Mouse (Mus musculus) forebrain, embryonic 11.5 days (tissue): ENCODE results near the gene Tnfaip8l1. TPM values are rescaled to one million over a fixed set of nuclear protein-coding genes. Genes with fewer than 3 reads are reported as not detected.

Source experiments
- ATAC-seq: fragments of 200-750 bp; cut with Nextera tagmentation; replicated peaks from 2 replicates; pipeline ENCODE4 v1.8.0; 2017; ENCODE audit warnings: moderate TSS enrichment; ENCODE audit not compliant: low FRiP score
- DNase-seq: peaks from one replicate; pipeline ENCODE4 v3.0.0-alpha.2; 2017; ENCODE audit warnings: low spot score
- H3K27ac ChIP-seq: fragments of 300-500 bp; sonication (generic); 2 replicates; pipeline ENCODE4 v1.5.1; 2014; ENCODE audit warnings: low read depth, low read length
- H3K27me3 ChIP-seq: fragments of 300-500 bp; sonication (generic); 2 replicates; pipeline ENCODE4 v1.6.1; 2014; ENCODE audit warnings: mild to moderate bottlenecking, low read length, mixed read lengths; ENCODE audit not compliant: control insufficient read depth, insufficient read depth
- H3K36me3 ChIP-seq: fragments of 300-500 bp; sonication (generic); 2 replicates; pipeline ENCODE4 v1.6.1; 2014; ENCODE audit warnings: mild to moderate bottlenecking, low read length, moderate library complexity, mixed read lengths; ENCODE audit not compliant: control insufficient read depth, insufficient read depth
- H3K4me1 ChIP-seq: fragments of 300-500 bp; sonication (generic); replicated peaks from 2 replicates; pipeline ENCODE4 v1.6.1; 2014; ENCODE audit warnings: low read length, mixed read lengths; ENCODE audit not compliant: control insufficient read depth, insufficient read depth
- H3K4me2 ChIP-seq: fragments of 300-500 bp; sonication (generic); 2 replicates; pipeline ENCODE4 v1.6.1; 2014; ENCODE audit warnings: low read depth, mild to moderate bottlenecking, low read length, moderate library complexity, mixed read lengths; ENCODE audit not compliant: severe bottlenecking
- H3K4me3 ChIP-seq: fragments of 300-500 bp; sonication (generic); 2 replicates; pipeline ENCODE4 v1.5.1; 2014; ENCODE audit warnings: low read depth, low read length
- H3K9ac ChIP-seq: fragments of 300-500 bp; sonication (generic); 2 replicates; pipeline ENCODE4 v1.6.1; 2014; ENCODE audit warnings: low read length
- H3K9me3 ChIP-seq: fragments of 300-500 bp; sonication (generic); 2 replicates; pipeline ENCODE4 v1.6.1; 2016; ENCODE audit warnings: low read length, mixed read lengths; ENCODE audit not compliant: control insufficient read depth
- WGBS: fragments of 180-500 bp; shearing (Covaris S2); extraction: QIAGEN DNeasy Blood & Tissue Kit; methylation state at CpG from one replicate; pipeline ENCODE4 v1.1.7; 2014; 5-methylcytosine and 5-hydroxymethylcytosine counted together
- polyA plus RNA-seq: library from polyadenylated mRNA; unstranded; fragments of >200 nt; fragmentation: Nextera tagmentation; extraction: Ambion mirVana; gene quantifications from 2 replicates; pipeline ENCODE4 v1.2.1, GENCODE M21; 2014

Gene Tnfaip8l1
- polyA plus RNA-seq, 1 experiment from 2014 or later: 7.7 TPM

GRCm38 (mm10) chr17:56200586-56200985 lies 38.3 kb downstream of the Tnfaip8l1 start:
- Histone ChIP-seq H3K9ac (no peak overlapping the region), H3K9me3 (no peaks in the 10 kb centered on the region; the same call in 1 of the 2 replicates), H3K4me3 (no peak overlapping the region), H3K4me1 (no peaks in the 10 kb centered on the region), H3K27ac (no peak overlapping the region), H3K4me2 (no peak overlapping the region), H3K36me3 (peaks cover 23% of the 10 kb centered on the region), H3K27me3 (no peaks in the 10 kb centered on the region)
- DNase-seq (no peak), ATAC-seq (no peak)
- 84% methylated on average over 9 of the region's 9 CpGs for WGBS

DNA sequence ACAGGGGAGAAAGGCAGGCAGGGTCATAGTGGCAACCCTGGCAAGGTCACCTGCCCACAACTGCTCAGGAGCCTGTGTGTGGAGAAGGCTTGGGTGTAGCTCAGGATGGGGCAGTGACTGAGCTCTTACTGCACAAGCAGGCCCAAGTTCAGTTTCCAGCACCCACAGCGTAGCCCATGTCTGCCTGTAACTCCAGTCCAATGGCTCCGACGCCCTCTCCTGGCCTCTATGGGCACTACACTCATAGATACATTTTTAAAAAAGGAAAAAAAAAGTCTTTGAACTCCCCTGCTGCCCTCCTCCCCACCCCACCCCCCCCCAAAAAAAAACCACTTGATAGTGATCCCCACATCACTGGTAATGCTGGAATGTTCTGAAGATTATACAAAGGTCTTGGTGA lies 39.4 kb downstream of the Tnfaip8l1 start:
- no peak overlapping the region for H3K9ac ChIP-seq
- WGBS: 75% methylated on average over 3 of the region's 3 CpGs

GRCm38 (mm10) chr17:56202476-56202875 lies 40.2 kb downstream of the Tnfaip8l1 start:
- Histone ChIP-seq H3K4me2 (no peak overlapping the region), H3K4me1 (no peaks in the 10 kb centered on the region), H3K4me3 (no peak overlapping the region), H3K9ac (no peak overlapping the region), H3K27ac (no peak overlapping the region), H3K27me3 (no peaks in the 10 kb centered on the region), H3K9me3 (no peaks in the 10 kb centered on the region), H3K36me3 (peaks cover 21% of the 10 kb centered on the region)
- ATAC-seq: no peak
- no peak for DNase-seq
- WGBS: 93% methylated on average over 8 of the region's 8 CpGs

More for the DNA sequence above, 39.4 kb downstream of the Tnfaip8l1 start:
- Histone ChIP-seq H3K27ac (no peak overlapping the region), H3K27me3 (no peaks in the 10 kb centered on the region), H3K36me3 (peaks cover 27% of the 10 kb centered on the region), H3K4me2 (no peak overlapping the region), H3K4me1 (no peaks in the 10 kb centered on the region), H3K4me3 (no peak overlapping the region), H3K9me3 (no peaks in the 10 kb centered on the region; the same call in 1 of the 2 replicates)
- ATAC-seq: no peak
- no peak for DNase-seq

GRCm38 (mm10) chr17:56203729-56204128 lies 41.5 kb downstream of the Tnfaip8l1 start:
- Histone ChIP-seq H3K36me3 (peaks cover 19% of the 10 kb centered on the region), H3K4me3 (no peak overlapping the region), H3K9ac (no peak overlapping the region), H3K27ac (no peak overlapping the region), H3K4me2 (no peak overlapping the region), H3K9me3 (no peaks in the 10 kb centered on the region), H3K27me3 (no peaks in the 10 kb centered on the region), H3K4me1 (no peaks in the 10 kb centered on the region)
- WGBS: 64% methylated on average over 3 of the region's 3 CpGs
- ATAC-seq (no peak), DNase-seq (no peak)

DNA sequence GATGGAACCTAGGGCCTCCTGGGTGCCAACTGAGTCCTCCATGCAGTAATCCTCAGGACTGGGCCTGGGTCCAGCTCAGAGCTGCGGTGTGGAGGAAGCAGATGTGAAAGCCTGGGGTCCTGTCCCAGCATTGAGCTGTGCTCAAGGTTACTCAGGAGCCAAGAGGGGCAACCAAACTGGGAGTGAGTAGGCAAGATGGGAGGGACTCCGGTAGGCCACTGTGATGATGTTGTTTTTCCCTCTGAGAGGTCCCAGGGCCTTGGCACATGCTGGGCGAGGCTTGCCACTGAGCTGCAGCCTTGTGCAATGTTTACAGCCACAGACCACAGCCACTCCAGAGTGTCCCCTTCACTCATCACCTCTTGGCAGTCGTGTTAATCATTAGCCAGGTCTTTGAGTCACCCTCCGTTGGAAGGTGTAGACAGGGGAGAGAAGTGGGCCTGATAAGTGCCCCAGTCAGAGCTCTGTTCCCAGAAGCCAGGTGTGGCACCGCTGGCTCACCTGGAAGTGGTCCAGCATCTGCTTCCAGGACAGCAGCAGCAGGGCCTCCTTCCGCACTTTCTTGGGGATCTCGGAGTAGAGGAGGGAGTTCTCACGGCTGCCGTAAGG lies 44.1 kb downstream of the Tnfaip8l1 start:
- Histone ChIP-seq H3K9me3 (no peaks in the 10 kb centered on the region), H3K4me1 (no peaks in the 10 kb centered on the region), H3K9ac (no peak overlapping the region), H3K27me3 (no peaks in the 10 kb centered on the region), H3K4me3 (no peak overlapping the region), H3K36me3 (peaks cover 26% of the 10 kb centered on the region), H3K27ac (no peak overlapping the region), H3K4me2 (no peak overlapping the region)
- 90% methylated on average over 10 of the region's 10 CpGs for WGBS
- ATAC-seq: no peak
- DNase-seq: no peak

- Histone ChIP-seq H3K27me3 (no peaks in the 10 kb centered on the region), H3K36me3 (peaks cover 26% of the 10 kb centered on the region), H3K4me3 (no peak overlapping the region), H3K4me2 (no peak overlapping the region), H3K27ac (no peak overlapping the region), H3K9me3 (no peaks in the 10 kb centered on the region), H3K4me1 (no peaks in the 10 kb centered on the region), H3K9ac (no peak overlapping the region)
- DNase-seq: no peak
- 92% methylated on average over 6 of the region's 6 CpGs for WGBS
- ATAC-seq: no peak
Measured at GRCm38 (mm10) chr17:56206986-56207674, 44.9 kb downstream of the Tnfaip8l1 start.

DNA sequence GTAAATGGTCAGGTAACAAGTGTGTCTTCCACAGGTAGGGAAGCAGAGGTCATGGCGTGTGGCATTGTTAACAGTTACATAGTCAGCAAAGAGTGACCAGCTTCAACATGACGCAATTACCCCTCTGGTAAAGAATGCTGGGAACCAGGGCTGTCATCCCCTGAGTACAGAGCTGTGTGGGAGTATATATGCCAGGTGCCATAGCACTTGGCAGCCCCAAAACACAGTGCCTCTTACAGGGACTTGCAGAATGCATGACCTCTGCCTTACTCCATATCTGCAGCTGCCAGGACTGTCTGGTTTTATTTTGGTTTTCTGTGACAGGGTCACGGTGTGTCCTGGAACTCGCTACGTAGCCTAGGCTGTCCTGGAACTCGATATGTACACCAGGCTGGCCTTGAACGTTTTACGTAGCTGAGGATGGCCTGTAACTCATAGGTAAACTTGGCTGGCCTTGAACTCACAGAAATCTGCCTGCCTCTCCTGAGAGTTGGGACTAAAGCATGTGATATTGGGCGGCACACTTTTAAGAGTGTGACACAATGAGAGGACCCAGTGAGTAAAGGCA lies 45.8 kb downstream of the Tnfaip8l1 start:
- Histone ChIP-seq H3K4me2 (no peak overlapping the region), H3K4me3 (no peak overlapping the region), H3K27ac (no peak overlapping the region), H3K9me3 (no peaks in the 10 kb centered on the region), H3K27me3 (no peaks in the 10 kb centered on the region), H3K9ac (no peak overlapping the region), H3K36me3 (peaks cover 19% of the 10 kb centered on the region), H3K4me1 (no peaks in the 10 kb centered on the region)
- ATAC-seq (no peak), DNase-seq (no peak)
- WGBS: 92% methylated on average over 9 of the region's 9 CpGs

DNA sequence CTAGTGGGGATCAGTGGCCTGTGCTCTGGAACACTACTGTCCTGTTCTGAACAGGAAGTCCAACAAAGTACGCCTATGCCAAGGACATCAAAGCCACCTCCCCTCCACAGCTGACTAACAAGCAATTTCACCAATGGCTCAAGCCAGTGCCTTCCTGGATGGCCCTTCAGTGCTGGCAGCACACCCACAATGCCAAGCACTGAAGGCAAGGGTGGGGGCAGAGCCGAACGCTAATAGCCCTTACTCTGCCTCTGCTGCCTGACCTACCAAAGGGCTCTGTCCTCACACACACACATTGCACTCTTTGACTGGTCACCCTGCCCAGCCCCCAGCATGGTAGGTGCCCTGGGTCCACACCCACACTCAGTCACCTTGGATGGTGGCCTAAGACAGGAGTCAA lies 46.5 kb downstream of the Tnfaip8l1 start:
- Histone ChIP-seq H3K27ac (no peak overlapping the region), H3K27me3 (no peaks in the 10 kb centered on the region), H3K4me2 (no peak overlapping the region), H3K36me3 (peaks cover 19% of the 10 kb centered on the region), H3K9me3 (no peaks in the 10 kb centered on the region), H3K9ac (no peak overlapping the region), H3K4me3 (no peak overlapping the region), H3K4me1 (no peaks in the 10 kb centered on the region)
- 87% methylated on average over 3 of the region's 3 CpGs for WGBS
- DNase-seq (no peak), ATAC-seq (no peak)
